8 mouse cellular contexts compared by ENCODE assay signal in the genomic region with DNA sequence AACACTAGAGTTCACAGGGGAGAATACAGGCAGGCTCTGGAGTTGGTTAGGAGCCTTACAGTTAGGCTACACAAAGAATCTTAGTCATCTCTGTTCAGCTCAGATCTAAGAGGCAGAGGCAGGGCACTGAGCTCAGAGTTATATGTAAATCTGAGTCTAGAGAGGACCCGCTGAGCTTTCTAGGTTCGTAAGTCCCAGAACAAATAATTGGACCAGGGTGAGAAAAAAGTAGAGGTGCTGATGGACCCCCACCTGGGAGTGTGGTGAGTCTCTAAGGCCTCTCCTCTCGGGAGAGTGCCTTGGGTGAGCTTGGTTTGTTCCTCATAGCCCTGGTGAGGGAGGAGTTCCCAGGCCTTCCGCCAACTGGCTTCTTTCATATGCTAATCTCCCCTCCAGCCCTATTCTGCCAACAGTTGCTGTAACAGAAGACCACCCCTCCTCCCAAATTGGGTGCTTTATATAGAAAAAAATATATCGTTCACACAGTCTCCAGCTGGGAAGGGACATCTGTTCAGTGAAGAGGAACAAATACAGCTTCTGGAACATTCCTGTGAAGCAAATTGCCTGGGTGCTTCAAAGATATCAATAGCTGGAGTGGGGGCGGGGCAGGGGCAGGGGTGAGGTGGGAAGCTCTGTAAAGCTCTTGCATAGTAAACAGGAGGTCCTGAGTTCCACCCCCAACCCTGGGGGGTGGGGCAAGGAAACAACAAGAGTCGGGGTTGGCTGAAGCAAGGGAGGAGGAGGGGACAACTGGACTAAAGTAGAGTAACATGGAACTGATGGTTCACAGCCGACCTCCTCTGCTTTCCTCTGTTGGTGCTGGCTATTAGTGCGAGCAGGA. TPM values are rescaled to one million over a fixed set of nuclear protein-coding genes. Genes with fewer than 3 reads are reported as not detected.
DNase-seq lines count a peak whose midpoint lies in the region; ATAC-seq and TF ChIP-seq lines count a peak whose summit lies in the region.

No protein-coding gene starts in this region.

- H3K27ac ChIP-seq in midbrain, embryonic 10.5 days (replicated peaks), result peak overlapping the region; percentile 96
- H3K27ac ChIP-seq in stomach, postnatal 0 days (replicated peaks), result peak overlapping the region; percentile 65

- H3K4me3 ChIP-seq in midbrain, embryonic 10.5 days, result peak overlapping the region; percentile 43
- H3K4me3 ChIP-seq in stomach, postnatal 0 days (ENCODE audit: low read depth, low read length), result no peak overlapping the region

- no peak for TF ChIP-seq CTCF in stomach, postnatal 0 days (IDR thresholded peaks at IDR 0.05; ENCODE audit: low read depth)

- peaks cover 34% of the 10 kb centered on the region for H3K27me3 ChIP-seq in midbrain, embryonic 10.5 days (ENCODE audit: low read depth, poor library complexity, severe bottlenecking)
- 0 out of 2 replicates have a peak, but pooled peaks cover 2% of the 10 kb centered on the region for H3K27me3 ChIP-seq in stomach, postnatal 0 days (ENCODE audit: control insufficient read depth, insufficient read depth, low read length)

- ATAC-seq in stomach, postnatal 0 days (ENCODE audit: low FRiP score, low TSS enrichment), result peak; percentile 56

- 1% methylated on average over 9 of the region's 9 CpGs for WGBS in midbrain, embryonic 10.5 days
- WGBS in stomach, postnatal 0 days, result 16% methylated on average over 9 of the region's 9 CpGs

- no peaks in the 10 kb centered on the region for H3K9me3 ChIP-seq in midbrain, embryonic 10.5 days (replicated peaks)
- no peaks in the 10 kb centered on the region for H3K9me3 ChIP-seq in stomach, postnatal 0 days (ENCODE audit: control insufficient read depth, low read length)

- DNase-seq in thymus, postnatal 14 days, result peak; percentile 44
- DNase-seq in thymus, adult 18-20 months, result no peak
- peak; percentile 77 for DNase-seq in forelimb bud, embryonic 11.5 days (ENCODE audit: low read depth, low spot score)
- peak; percentile 48 to 63 for DNase-seq in left cerebral cortex, adult 18-20 months (ENCODE audit: low spot score in 2 of 2)
- peak; percentile 92 for DNase-seq in midbrain, embryonic 10.5 days (ENCODE audit: low spot score)
- peak; percentile 72 for DNase-seq in stomach, postnatal 0 days (ENCODE audit: low spot score)
- no peak for DNase-seq in heart, adult 8-10 months (ENCODE audit: low spot score)
- DNase-seq in ovary, postnatal 10 days (ENCODE audit: low spot score), result no peak

- TF ChIP-seq EP300 in stomach, postnatal 0 days (optimal IDR thresholded peaks at IDR 0.05), result no peak

- H3K36me3 ChIP-seq in midbrain, embryonic 10.5 days, result no peaks in the 10 kb centered on the region
- H3K36me3 ChIP-seq in stomach, postnatal 0 days (ENCODE audit: control insufficient read depth, insufficient read depth, low read length), result no peaks in the 10 kb centered on the region

- no peak overlapping the region for H3K9ac ChIP-seq in stomach, postnatal 0 days (ENCODE audit: low read length)

- peaks cover 60% of the 10 kb centered on the region for H3K4me1 ChIP-seq in midbrain, embryonic 10.5 days
- peaks cover 2% of the 10 kb centered on the region for H3K4me1 ChIP-seq in stomach, postnatal 0 days (replicated peaks; ENCODE audit: control insufficient read depth, insufficient read depth)

- H3K4me2 ChIP-seq in stomach, postnatal 0 days (replicated peaks; ENCODE audit: low read depth), result no peak overlapping the region; the same call in 1 of the 2 replicates

RNA-seq across cellular contexts. Expression of gene Tmc5, which starts 3.3 kb away (rescaled TPM):
- under 1 TPM; 0.28 to 0.30 TPM for total RNA-seq in left cerebral cortex, adult 18-20 months (2021)
- 0.19 and 0.39 TPM in 2 replicates for polyA plus RNA-seq in midbrain, embryonic 10.5 days (2016; fragmentation: Nextera tagmentation; extraction: Ambion mirVana)
- 7.9 and 8.5 TPM in 2 replicates for polyA plus RNA-seq in stomach, postnatal 0 days (2015; fragmentation: Nextera tagmentation; extraction: Ambion mirVana)
- under 1 TPM; 0.16 to 0.37 (median 0.22) TPM for total RNA-seq in heart, adult 8-10 months (2022)

RNA-seq across cellular contexts. Expression of gene Tmc7, which starts 9.3 kb away (rescaled TPM):
- 10 to 100 TPM; 12.1 to 12.7 TPM for total RNA-seq in left cerebral cortex, adult 18-20 months (2021)
- 7.4 and 7.6 TPM in 2 replicates for polyA plus RNA-seq in midbrain, embryonic 10.5 days (2016; fragmentation: Nextera tagmentation; extraction: Ambion mirVana)
- polyA plus RNA-seq in stomach, postnatal 0 days (2015; fragmentation: Nextera tagmentation; extraction: Ambion mirVana), result 5.9 and 7.0 TPM in 2 replicates
- total RNA-seq in heart, adult 8-10 months (2022), result 1 to 10 TPM; 5.3 to 8.3 (median 7.6) TPM

Comparison
In these comparisons a context has a peak if more than half of its experiments do, and no peak if none do; other contexts are left out.
1. DNase-seq: peak in thymus, postnatal 14 days (single experiment), forelimb bud, embryonic 11.5 days (single experiment), left cerebral cortex, adult 18-20 months (2 of 2), midbrain, embryonic 10.5 days (single experiment) and stomach, postnatal 0 days (single experiment); none in thymus, adult 18-20 months (0 of 2), heart, adult 8-10 months (single experiment) and ovary, postnatal 10 days (single experiment).